Mouse (Mus musculus) left cerebral cortex, postnatal 4 days (tissue): ENCODE results near the gene Kbtbd12. TPM values are rescaled to one million over a fixed set of nuclear protein-coding genes. Genes with fewer than 3 reads are reported as not detected.

ENCODE experiments used
- DNase-seq: peaks from one replicate; pipeline ENCODE4 v3.0.0-alpha.2; 2022
- intact Hi-C: fragments of 180-260 bp; cut with DNase I; formaldehyde crosslinking; loops from one replicate; pipeline ENCODE4 v1.15.1; 2025
- total RNA-seq, 2 experiments: library from RNA; stranded (reverse); gene quantifications; 2 replicates each; pipeline ENCODE4 v1.2.3; 2021

The Kbtbd12 gene
- total RNA-seq, 2 experiments from 2014 or later = 0.32 TPM; not detected in 1

DNA sequence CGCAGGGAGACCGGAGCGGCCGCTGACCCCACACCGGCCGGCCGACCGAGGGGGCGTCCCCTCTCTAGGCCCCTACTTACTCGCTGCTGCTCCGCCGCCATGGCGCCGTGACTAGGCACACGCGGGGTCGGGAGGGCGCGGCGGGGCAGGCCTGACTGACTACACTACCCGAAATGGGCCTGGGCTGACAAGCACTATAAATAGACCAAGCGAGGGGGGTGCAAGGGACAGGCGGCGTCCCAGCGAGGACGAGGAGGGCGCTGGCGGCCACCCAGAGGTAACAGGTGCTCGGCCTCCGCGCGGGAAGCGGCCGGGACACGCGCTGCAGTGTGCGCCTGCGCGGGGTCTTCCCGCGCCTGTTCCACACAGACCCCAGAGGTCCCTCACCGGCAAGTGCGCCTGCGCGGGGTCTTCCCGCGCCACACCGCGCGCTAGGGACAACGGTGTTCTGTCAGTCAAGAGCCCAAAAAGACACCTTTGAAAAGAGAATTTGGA is 10.4 kb downstream of the Kbtbd12 start:
- intact Hi-C loops = no loop called here
- DNase-seq = peak; percentile 92

DNA sequence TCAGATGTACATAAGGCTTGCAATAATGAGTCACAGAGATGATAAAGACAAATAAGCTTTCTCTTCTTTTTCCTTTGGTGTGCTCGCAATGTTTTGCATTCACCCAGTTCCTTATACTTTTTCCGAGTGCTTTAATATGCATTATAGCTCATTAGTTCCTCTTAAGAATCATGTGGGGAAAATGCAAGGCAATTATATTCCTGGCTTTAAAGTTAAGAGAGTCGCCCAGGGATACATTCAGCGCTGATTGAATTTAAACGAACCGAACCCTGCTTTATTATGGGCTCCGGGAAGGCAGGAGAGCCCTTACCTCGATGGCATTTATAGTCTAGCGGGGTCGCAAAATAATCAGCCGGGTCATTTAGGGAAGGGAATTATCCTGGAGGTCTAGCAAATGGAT is 10.8 kb downstream of the Kbtbd12 start:
- intact Hi-C loops = no loop called here
- DNase-seq = no peak

DNA sequence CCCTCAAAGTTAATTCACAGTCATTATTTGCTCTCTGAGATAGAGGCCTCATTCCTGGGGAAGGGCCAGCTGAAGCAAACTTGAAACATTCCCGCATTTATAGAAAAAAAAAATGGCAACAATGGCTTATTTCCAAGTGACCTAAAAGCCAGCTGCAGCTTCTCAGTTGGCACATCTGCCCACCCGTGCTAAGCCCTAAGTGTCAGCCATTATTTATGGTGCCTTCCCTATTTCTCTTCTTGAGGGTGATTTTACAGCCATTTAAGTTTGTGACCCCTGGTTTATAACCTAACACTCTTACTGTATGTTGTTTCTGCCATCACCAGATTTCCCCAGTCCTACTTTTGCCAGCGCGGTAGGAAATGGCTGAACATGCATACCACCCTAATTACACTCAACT is 11.3 kb downstream of the Kbtbd12 start:
- DNase-seq = no peak
- intact Hi-C loops = no loop called here

DNA sequence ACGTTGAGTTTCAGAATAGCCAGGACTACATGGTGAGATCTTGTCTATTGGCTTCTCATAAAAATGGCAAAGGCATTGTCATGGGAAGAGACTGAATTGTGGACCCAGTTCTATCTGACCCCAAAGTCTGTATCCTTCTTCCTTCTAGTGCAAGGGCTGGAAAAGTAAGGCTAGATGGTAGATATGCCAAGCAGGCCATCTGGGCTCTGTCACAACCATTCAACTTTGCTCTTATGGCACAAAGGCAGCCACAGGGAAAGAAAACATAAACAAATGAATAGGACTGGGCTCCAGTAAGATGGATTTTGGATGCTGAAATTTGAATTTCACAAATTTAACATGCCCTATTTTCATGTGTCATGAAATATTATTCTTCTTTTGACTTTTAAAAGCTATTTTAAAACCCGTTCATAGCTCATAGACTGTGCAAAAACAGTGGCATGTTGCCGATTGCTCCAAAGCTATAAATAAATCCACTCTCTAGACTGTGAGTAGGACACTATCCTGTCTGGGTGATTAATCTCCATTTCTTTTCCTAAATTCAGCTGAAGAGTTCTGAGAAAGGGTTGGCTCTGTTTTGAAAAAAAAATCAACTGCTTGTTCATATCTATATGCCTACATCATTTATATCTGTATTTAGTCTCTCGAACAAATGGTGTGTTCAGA is 15.8 kb downstream of the Kbtbd12 start:
- intact Hi-C loops = no loop called here
- no peak for DNase-seq

DNA sequence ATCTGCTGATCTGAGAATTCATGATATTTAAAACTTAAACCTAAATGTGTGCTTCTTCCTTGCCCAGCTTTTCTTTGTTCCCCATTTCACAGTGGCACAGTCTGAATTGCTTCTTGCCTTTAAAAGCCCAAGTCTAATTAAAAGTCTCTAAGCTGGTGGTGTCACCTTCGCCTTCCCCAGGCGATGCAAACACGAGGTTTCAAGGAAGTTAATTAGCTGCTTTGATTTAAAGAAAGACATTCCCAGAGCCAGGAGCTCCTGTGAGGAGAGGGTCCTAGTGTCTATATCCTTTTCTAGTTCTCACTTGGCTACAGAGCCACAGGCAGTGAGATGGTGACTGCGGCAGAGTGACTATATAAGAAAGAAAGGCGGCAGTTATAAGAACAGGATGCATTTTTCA is 18.2 kb downstream of the Kbtbd12 start:
- intact Hi-C loops = no loop called here
- DNase-seq = no peak

DNA sequence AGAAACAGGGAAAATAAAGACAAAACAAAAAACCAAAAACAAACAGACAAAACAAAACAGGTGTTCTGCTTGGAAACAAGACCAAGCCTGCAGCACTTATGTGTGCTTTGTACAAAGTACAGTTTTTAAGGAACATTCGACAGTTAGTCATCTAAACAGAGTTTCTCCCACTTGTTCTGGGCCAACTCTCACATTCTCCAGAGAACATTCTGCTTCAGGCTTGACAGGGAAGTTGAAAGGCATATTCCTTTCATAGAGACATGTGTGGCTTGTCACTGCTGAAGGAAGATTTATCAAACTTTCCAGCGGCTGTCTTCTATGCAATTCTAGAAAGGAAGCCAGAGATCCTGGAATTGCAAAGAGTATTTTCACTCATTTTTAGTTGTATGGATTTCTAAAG is 22.4 kb downstream of the Kbtbd12 start:
- intact Hi-C loops = no loop called here
- DNase-seq = no peak

DNA sequence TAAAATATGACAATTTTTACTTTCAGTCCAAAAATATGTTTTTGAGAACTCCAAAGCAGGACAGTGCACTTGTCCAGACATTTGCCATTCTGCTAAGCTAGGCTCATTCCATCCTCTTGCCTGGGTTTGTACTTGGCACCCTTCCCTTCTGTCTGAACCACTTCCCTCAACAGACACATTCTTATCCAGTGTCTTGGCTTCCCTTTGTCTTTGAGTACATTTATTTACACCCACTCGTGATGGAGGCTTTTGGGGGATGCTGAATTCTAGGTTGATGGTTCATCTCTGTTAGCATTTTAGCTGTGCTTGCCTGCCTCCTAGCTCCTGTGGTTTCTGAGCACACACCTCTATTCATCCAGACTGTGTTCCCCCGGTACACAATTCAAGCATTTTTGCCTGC is 31.3 kb downstream of the Kbtbd12 start:
- intact Hi-C loops = no loop called here

DNA sequence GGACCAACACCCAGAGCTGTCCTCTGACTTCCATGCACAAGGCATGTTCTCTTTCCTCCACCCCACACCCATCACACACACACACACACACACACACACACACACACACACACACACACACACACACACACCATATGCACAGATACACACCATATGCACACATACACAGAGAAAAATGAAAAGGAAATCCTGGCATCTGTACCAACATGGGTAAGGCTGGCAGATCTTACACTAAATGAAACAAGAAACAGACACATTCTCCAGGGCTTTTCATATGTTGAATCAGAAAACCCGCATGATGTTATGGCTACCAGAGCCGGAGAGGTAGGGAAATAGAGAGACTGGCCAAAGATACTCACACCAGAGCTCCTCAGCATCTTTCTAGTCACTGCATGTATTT is 32.0 kb downstream of the Kbtbd12 start:
- intact Hi-C loops = no loop called here
- DNase-seq = no peak

More for the DNA sequence above, 31.3 kb downstream of the Kbtbd12 start:
- no peak for DNase-seq

DNA sequence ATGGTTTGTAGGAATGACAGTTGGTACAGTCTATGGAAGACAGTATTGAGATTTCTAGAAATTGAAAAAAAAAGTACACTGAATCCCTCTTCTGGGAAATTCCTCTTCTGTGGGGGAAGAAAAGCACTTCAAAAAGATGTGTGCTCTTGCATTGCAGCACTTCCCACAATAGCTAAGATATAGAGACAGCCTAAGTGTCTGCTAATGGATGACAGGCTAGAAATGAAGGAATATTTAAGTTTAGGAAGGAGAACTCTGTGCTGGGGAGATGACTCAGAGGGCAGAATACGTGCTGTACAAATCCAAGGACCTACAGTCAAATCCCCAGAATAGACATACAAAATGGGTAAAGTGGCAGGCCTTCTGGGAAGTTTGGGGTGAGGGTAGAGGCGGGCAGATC is 32.5 kb downstream of the Kbtbd12 start:
- intact Hi-C loops = no loop called here
- DNase-seq = no peak

DNA sequence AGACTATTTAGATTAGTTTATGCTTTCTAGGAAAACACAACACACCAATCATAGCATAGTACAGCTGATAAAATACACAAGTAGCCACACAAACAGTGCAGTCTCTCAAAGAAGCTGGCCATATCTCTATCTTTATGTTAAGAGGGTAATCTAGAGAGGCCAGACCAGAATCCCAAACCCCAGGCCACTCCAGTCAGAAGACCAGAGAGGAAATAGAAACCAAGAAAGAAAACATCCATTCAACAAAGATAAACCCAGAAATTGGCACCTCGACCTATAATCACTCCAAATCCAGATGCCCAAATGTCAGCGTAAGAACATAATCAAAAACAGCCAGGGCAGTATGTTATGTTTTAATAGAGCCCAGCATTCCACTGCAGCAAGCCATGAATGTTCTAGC is 41.6 kb downstream of the Kbtbd12 start:
- no peak for DNase-seq
- intact Hi-C loops = no loop called here

DNA sequence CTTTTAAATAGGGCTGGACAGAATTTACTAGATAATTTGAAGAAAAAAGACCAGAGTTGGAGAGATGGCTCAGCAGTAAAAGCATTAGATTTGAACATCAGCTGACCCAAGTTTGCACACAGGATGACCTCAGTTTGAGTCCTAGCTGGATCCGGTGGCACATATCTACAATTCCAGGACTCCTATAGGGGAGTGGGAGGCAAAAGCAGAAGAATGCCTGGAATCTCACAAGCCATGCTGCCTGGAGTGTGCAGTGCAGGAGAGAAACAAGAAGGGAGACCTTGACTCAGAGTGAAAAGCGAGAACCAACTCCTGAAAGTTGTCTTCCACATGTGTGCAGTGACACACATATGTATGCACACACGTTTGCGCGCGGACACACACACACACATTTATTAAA is 45.4 kb downstream of the Kbtbd12 start:
- no peak for DNase-seq
- intact Hi-C loops = no loop called here

DNA sequence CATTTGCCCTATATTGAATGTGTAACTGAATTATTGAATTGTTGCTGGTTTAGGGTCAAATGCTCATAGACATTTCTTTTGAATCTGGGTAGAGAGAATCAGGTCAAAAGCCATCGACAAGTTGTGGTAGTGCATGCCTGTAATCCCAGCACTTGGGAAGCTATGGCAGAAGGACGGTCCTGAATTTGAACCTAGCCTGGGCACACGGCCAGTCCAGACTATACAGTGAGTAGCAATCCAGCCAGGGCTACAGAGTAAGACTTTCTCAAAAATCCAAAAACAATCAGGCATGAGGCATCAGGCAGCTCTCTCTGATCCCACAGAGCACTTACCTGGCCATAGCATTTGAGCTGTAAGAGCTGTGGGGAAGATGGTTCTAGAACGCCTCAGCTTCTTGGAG is 47.5 kb downstream of the Kbtbd12 start:
- intact Hi-C loops = no loop called here

DNA sequence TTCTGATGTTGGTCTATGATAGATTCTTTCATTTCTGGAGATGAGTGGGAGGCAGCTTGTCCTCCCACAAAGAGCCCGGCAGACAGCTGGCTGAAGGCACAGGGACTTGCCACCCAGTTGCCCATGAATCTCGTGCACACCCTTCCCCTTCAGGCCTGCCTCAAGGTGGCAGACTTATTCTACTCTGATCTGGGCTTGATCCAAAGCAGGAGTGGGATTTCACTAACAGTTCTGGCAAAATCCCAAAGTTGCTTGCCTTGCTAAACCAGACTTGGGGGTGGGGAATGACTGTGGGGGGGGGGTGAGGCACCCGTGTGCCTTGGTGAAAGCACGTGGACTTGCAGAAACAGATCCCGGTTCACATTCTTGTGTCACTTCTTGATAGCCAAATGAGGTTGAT is 48.2 kb downstream of the Kbtbd12 start:
- DNase-seq = peak; percentile 53
- intact Hi-C loops = no loop called here

More for the DNA sequence above, 47.5 kb downstream of the Kbtbd12 start:
- DNase-seq = peak; percentile 11

DNA sequence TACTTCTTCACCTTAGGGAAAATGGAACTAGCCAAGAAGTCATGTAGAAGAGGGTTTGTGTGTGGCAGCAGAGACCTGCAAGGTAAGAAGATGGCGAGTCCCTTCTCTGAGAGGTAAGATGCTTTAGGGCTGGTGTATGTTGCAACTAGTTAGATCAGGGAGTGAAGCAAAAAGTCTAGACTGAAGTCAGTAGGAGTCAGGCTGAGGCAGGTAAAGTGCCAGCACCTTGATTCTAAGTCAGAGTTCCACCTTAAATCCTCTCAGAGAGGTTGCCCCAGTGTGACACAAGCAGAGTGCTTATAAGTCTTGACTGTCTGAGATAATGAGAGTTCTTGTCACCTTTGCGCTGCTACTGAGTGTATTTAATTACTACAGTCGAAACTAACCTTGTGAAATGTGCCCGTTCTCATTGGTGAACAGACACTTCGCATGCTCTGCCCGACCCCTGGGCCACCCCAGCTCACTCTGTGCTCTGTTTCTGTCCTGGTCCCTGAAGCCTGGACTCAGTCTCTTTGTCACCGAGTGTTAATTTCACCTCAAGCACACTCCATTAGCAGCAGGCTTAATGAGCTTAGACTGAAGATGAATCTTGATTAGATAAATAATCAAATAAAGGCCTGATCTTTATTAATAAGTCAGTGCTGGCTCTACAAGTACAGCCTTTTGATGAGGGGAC is 49.0 kb downstream of the Kbtbd12 start:
- no peak for DNase-seq

DNA sequence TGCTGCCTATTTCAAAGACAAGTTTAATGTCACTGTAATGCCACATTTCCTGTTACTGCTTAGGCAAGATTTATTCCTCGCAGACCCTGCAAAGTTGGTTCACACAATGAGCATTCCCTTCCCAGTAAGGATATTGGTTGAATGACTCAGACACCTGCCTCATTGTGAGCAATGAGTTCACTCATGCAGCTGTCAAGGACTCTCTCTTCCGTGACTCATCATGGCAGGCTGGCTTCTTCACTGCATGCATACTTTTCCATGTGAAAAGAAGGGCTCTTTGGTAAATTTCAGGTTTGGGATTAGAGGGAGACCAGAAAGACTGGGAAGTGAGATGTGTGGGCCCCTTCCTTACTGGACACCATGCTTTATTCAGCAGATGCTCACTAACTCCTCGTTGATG is 50.7 kb downstream of the Kbtbd12 start:
- no peak for DNase-seq
- intact Hi-C loops = no loop called here

More for the DNA sequence above, 49.0 kb downstream of the Kbtbd12 start:
- intact Hi-C loops = no loop called here

DNA sequence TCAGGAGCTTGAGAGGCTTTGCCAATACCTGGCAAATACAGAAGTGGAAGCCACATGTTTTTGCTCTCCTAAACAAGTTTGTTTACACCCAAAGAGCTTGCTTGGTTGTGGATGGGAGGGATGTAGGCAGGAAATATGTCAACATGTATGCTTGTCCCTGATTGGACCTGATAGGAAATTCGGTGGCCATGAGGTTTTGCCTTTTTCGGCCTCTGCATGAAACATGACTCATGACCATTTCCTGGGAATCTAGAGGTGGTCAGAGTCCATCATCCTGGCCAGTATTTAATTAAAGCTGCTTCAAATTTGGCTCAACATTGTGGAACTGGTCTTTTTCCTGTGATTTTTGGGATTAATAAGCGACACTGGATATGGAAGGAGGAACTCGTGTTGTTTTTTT is 53.8 kb downstream of the Kbtbd12 start:
- DNase-seq = no peak
- intact Hi-C loops = no loop called here

DNA sequence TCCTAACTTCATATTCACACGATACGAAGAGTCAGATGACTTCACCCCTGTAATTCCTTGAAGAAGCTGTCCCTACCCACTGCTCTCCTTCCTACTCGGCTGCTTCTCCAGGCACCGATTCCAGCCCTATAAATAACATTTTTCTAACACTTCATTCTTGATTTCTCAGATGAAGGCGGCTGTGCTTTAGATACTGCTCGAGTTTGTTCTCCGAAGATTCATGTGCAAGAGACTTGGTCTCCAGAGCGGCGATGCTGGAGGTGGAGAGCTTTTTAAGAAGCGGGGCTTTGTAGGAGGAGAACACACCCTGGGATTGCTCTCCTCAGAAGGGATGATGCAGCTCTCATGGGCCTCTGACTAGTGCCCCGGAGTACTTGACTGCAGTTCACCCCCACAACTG is 61.3 kb downstream of the Kbtbd12 start:
- DNase-seq = no peak
- intact Hi-C loops = no loop called here

DNA sequence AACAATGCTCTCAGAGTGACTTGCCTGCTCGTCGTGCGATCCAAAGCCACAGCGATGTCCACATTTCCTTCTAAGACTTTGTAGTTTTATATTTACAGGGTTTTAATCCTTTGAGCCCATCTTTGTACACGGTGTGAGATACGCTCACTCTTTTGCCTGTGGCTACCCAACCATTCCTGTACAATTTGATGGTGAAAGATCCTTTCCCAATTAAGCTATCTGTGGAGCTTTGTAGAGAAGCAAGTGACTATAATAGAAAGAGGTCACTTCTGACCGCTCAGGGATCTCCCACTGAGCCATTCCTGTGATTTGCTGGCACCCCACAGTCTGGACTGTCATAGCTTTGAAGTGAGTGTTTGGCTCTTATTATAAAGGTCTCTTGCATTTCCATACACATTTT is 71.1 kb downstream of the Kbtbd12 start:
- intact Hi-C loops = loop anchor here (10.0 kb wide), 1 partner anchor 168 kb away; no protein-coding TSS in a partner anchor
- DNase-seq = no peak

DNA sequence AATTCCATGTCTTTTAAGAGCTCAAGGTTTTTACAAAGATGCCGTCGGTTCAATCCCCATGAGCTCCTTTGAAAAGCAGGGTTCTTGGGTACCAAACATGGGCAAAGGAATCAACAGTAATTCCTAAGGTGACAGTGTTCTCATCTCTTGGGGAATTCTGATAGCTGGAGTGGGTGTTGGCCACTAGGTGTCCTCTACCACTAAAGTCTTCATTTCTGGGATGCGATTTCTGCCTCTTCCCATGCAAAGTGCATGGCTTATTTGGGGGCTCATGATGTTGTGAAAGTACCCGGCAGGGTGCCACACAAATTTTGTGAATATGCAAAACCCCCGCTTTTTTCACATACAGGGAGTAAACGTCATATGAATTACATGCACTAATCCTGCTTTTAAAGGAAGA is 72.7 kb downstream of the Kbtbd12 start:
- DNase-seq = peak; percentile 18
- intact Hi-C loops = loop anchor here (10.0 kb wide), 1 partner anchor 170 kb away; no protein-coding TSS in a partner anchor

DNA sequence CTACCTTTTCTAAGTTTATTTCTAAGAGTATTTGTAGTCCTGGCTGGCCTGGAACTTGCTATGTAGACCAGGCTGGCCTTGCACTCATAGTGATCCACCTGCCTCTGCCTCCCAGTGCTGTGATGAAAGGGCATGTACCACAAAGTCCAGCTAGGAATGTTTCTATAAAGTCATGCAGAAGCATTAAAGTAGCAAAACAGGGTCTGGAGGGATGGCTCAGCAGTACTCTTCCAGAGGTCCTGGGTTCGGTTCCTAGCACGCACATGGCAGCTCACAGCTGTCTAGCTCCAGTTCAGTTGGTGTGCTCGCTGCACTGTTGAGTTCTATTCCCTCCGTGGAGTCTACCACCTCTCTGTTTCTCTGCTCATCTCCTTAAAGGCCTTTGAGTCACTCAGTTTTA is 77.6 kb downstream of the Kbtbd12 start:
- no peak for DNase-seq
- intact Hi-C loops = loop anchor here (10.0 kb wide), 1 partner anchor 175 kb away; no protein-coding TSS in a partner anchor

DNA sequence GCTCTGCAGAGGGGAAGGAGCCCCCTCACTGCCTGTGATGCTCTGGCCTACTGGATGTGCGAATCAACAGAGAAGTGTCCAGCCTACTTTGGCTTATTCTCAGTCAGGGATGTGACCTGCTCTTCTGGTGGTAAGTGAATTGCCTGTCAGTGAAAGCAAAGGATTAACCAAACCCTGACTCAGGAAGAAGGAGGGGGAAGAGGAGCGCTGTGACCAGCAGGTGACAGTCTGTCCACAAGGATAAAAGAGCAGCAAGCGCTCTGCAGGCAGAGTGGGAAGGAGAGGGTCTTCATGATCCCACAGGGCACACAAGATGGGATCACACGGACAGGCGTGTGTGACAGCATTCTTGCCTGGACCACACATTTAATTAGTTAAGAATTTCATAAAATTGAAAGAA is 78.1 kb downstream of the Kbtbd12 start:
- intact Hi-C loops = loop anchor here (5.0 to 10.0 kb wide), 2 partner anchors 175 to 273 kb away; no protein-coding TSS in a partner anchor
- peak; percentile 17 for DNase-seq

DNA sequence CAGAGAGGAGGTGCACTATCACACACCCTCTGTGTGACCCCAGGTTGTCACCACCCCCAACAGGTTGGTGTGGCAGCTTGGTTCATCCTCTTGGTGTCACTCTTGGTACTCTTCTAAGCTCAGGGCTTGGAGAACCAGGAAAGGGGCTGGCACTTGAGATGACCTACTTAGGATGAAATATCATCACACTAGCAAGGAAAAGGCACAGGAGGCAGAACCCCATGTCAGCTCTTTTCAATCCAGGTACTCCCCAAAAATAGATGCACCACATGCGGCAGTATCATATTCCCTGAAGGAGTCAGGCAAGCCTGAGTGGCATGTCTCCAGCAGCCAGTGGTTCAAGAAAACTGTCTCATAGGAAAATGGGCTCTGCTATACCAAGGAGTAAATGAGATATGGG is 79.7 kb downstream of the Kbtbd12 start:
- DNase-seq = no peak

More for the DNA sequence above, 79.7 kb downstream of the Kbtbd12 start:
- intact Hi-C loops = loop anchor here (5.0 kb wide), 1 partner anchor 274 kb away; no protein-coding TSS in a partner anchor
